Mouse (Mus musculus) layer of hippocampus, adult 11-12 months (tissue): ENCODE results near the gene Marcksl1.

Source experiments
- DNase-seq: peaks from one replicate; pipeline ENCODE4 v3.0.0; 2022; ENCODE audit warnings: low spot score

Marcksl1 gene

GRCm38 (mm10) chr4:129558321-129558955 is 45.1 kb downstream of the Marcksl1 start:
- no peak for DNase-seq

DNA sequence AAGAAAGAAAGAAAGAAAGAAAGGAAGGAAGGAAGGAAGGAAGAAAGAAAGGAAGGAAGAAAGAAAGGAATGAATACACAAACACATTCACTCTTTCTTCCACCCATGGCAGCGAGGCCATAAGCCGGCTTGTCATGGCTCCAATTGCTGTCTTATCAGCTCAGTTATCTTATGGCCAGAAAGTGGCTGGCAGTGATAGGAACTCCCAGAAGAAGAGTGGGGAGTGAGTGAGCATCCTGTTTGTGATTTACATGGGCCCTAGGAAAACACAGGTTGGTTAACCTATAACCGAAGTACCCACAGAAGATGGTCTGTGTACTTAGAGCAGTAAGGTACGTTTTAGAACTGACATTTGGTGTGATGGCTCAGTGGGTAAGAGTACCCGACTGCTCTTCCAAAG is 47.8 kb downstream of the Marcksl1 start:
- DNase-seq = no peak

DNA sequence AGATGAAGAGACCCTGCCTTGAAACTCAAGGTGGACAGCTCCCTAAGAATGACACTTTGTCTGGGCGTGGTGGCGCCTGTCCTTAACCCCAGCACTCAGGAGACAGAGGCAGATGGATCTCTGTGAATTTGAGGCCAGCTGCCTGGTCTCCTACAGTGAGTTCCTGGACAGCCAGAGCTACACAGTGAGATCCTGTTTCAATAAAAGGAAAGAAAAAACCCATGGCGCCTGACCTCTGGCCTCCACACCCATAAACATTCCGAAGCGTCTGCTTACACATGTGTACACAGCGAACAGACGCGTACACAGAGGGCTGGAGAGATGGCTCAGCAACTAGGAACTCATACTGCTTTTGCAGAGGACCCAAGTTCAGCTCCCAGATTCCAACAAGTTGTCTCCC is 50.3 kb downstream of the Marcksl1 start:
- DNase-seq = no peak

DNA sequence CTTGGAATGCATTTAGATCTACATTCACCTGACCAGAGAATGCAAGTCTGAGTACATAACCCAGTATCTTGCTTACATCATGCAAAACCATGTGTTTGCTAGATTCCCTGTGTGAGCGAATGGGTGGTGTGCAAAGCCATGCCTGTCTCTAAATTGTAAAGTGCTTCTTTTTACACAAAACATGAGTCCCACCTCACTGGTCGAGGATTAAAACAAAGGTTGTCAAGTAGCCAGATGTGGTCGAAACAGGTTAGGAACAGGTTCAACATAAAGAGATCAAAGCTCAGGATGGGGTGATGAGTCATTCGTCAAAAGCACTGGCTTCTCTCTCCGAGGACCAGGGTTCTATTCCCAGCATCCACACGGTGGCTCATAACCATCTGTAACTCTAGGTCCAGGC is 51.8 kb downstream of the Marcksl1 start:
- no peak for DNase-seq
